Mouse (Mus musculus) MEL-GATA-1-ER (cell line): ENCODE data around the gene Glb1.

Experiments used
- DNase-seq: peaks from one replicate; pipeline ENCODE4 v3.0.0-alpha.2; 2012; ENCODE audit warnings: low read depth; ENCODE audit errors: extremely low read depth

Glb1 gene

DNA sequence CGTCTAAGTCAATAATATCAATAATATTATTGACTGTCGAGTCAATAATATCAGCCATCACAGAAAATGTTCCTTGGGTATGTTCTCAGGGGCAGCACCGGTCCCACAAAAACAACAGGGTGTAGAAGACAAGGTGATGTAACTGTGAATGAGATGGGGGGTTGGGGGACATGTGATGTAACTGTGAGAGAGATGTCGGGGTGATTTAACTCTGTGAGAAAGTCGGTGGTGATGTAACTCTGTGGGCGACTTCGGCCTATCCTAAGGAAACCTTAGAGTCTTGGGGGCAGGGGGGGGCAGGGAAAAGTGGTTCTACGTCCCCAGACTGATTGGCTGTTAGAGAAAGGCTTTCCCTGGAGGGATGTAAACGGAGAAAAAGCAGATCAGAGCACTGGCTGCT, 41.3 kb downstream of the Glb1 start:
- no peak for DNase-seq

DNA sequence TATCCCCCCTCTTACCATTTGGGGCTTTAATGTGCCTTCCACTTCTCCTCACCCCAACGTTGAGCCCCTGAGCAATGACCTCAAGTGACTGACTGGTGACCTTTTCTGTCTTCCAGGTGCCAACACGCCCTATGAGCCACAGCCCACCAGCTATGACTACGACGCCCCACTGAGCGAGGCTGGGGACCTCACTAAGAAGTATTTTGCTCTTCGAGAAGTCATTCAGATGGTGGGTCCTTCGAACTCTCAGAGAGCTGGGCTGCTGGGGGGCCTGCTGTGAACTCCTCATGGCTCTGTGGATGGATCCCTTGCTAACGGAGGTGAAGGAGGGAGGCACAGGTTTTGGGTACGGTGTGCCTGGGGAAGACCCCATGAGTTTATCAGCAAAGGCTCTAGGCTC, 42.0 kb downstream of the Glb1 start:
- DNase-seq, result no peak

DNA sequence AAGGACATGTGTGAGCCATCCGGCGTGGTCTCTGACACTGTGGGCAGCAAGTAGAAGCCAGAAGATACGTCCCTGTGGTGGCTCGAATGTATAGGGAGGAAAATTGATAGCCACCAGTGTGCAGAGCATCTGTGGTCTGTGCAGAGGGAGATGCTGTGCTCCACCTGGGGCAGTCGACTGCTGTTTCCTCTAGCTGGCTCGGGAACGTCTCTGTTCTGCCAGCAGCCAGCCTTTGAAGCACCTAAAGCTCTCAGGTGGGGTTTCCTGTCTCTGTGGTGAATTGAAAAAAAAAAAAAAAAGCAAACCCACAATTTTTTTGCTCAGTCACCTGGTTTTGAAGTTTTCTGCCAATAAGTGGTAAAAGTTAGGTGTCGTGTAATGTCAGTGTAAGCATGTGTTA, 42.5 kb downstream of the Glb1 start:
- DNase-seq, result no peak

DNA sequence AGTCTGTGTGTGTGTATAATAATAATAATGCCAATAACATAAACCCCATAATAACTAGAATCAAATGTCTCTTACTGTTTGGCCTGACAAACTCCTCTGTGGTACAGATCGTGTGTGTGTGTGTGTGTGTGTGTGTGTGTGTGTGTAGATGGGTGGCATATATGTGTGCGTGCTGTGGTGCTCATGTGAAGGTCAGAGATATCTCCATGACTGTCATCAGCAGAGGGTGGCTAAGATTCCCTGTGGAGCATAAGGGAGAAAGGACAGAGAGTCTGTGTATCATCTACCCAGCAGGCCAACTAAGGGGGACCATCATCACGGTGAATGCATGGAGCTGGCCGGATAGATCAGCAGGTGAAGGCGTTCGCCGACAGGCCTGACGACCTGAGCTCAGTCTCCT, 46.0 kb downstream of the Glb1 start:
- no peak for DNase-seq

DNA sequence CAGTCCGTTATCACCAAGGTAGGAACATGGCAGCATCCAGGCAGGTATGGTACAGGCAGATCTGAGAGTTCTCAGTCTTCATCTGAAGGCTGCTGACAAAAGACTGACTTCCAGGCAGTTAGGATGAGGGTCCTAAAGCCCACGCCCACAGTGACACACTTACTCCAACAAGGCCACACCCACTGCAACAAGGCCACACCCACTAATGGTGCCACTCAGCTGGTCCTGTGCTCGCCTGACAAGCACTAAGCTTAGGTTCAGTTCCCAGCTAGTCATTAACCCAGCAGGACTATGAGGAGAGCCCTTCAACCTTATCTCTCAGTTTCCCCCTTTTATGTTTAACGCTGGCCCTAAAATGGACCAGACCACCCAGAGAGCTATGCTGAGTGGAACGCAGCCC, 47.8 kb downstream of the Glb1 start:
- DNase-seq, result no peak

DNA sequence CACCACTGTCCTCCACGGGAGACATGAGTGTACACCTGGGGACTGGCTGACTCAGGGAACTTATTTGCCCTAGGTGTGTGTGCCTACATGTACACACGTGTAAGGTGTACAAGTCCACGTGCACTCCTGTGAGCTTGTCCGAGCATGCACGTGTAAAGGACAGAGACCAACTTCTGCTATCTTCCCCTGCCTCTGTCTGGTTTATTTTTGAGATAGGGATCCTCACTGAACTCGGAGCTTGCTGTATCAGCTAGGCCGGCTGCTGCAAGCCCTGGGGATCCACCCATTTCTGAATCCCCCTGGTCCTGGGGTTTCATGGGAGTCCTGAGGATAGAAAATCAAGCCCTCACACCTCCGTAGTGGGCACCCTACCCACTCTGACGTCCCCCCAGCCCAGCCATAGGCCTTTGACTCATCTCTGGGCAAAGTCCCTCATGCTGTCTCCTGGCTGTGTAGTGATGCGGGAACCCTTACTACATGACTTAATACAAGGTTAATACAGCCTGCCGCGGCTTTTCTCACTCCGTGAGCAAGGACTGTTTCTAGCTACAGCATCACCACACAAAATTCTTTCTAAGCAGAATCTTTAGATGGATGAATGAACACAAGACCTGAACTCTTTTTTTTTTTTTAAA, 48.4 kb downstream of the Glb1 start:
- DNase-seq, result no peak

DNA sequence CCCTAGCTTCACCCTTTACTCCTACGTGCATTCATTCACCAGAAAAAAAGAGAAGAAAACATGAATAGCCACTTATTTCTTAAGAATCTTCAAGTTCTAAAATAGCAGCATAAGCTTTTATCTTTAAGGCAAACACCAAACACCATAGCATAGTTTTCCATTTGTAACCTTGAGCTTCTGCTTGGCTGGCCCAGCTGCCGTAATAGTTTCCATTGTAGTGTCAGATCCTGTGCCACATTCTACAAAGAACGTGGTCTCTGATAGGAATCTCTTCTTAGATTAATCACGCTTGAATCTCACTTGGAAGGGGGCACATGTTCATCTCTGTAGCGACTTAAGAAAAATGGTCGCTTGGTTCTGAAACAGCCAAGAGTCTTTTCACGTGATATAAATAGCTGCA, 50.7 kb downstream of the Glb1 start:
- DNase-seq, result no peak

DNA sequence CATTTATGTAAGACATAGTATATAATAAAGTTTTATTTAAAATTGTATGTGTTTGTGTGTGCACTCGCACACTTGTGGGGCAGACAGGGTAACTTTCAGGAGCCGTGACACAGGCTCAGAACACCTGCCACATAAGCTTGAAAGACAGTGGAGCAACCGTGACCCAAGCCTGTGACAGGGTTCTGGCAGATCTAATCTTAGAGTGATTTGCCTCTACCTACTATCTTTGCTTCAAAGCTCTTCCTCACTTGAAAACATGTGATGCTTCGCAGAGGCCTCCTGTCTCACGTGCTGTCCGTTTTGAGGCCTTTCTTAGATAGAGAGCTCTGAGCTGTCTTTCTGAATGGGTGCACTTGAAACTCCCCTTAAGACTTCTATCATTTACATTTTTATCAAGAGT, 51.5 kb downstream of the Glb1 start:
- no peak for DNase-seq

DNA sequence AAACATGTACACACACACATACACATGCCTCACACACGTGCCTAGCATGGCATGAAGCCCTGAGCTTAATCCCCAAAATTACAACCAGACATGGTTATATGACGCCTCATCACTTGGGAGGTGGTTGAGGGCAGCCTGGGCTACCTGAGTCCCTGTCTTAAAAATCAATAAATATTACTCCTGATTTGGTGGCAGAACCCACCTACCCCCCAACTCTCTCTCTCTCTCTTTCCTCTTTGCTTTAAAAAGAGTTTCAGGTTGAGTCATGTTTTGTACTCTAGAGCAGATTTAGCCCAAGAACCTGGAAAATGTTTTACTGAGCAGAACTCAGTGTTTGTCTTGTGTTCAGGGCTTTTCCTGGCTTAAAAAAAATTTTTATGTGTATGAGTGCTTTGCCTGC, 54.5 kb downstream of the Glb1 start:
- DNase-seq, result no peak

DNA sequence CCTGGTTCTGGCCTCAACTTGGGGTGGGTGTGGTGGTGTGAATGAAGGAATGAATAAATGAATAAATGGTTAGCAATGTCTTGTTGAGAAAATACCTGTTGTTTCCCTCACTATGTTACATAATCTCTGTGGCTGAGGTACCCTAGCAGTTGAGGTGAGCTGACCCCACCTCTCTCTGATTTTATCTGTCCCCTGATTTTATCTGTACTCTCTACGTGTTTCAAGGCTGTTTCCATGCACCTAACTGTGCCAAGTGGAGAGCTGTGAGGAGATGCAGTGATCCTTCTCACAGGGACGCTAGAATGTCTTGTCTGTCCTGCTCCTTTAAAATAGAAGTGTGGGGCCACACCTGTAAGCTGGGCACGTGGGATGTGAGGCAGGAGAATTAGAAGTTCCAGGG, 57.6 kb downstream of the Glb1 start:
- DNase-seq, result no peak

DNA sequence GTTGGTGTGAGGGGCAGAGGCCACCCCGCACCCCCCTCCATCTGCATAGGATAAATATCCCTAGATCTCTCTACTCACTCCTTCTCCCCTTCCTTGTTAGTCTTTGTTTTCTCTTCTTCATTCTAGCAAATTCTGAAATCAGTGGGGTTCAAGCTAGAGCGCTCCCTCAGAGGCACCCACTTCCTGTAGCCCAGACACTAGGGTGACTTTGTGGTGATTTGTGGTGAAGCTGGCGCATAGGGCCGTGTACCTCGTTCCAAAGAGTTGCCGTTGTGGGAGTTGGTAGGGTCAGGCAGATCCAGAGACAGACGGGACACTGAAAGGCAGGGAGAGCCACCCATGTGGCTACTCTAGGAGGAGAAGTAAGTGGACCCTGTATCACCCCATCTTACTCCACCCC, 61.7 kb downstream of the Glb1 start:
- DNase-seq, result no peak

DNA sequence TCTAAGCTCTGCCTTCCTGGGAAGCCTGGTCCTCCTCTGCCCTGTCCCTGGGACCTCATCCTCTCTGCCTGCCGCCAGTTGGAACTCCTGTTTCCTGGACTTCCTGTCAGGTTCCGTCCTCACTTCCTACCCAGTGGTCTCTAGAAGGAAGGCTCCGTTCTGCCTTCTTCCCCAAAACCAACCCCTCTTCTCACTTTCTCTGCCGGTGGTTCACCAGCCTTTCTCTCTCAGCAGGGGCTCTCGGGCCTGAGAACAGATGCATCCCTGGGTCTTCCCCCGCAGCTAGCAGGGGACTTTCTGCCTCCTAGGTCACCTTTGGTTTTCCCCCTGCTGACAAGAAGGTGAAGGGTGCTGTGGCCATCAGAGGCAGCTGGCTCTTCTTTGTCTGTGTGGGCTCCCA, 64.6 kb downstream of the Glb1 start:
- DNase-seq, result no peak

DNA sequence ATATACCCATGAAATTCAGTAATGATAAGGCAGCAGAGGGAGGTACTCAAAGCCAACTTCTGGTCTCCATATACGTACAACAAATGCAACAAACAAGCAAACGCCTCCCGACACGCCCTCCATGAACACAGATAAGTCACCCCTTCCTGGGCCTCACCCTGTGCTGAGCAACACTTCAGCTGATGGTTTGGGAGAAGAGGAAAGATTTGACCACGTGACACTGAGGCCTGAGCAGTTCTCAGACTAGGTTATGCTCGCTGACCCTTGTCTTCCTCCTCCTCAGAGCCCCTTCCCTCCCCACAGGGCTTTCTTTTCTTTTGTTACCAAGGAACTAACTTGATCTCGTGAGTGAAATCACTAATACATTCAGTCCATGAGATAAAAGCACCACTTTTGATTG, 66.0 kb downstream of the Glb1 start:
- DNase-seq, result no peak

DNA sequence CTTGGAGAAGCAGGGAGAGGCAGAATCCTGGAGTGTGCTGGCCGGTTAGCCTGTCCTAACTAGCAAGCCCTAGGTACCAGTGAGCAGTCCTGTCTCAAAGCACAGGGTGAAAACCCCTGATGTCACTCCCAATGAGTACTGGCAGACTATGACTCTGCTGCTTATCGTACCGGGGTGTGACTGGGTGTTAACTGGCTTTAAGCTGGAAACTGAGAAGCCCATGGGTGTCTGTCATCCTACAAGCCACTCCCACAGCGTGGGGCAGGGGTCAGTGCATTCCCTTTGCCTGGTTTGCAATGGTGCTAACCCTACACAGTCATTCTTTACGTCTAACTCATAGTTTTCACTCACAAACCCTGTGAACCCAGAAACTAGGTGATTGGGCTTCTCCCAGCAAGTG, 67.3 kb downstream of the Glb1 start:
- no peak for DNase-seq

DNA sequence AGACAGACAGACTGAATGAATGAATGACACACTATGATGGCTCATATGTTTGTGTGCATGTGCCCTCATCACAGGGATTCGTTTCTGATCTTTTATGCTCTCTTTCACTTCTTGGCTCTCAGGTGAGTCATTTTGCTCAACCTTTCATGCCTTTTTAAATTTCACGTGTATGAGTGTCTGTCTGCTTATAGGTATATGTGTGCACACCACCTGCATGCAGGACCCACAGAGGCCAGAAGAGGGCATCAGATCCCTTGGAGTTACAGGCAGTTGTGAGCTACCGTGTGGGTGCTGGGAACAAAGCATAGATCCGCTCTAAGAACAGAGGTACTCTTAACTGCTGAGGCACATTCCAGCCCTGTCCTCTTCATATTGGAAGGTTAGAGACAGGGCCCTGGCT, 67.8 kb downstream of the Glb1 start:
- DNase-seq, result no peak

DNA sequence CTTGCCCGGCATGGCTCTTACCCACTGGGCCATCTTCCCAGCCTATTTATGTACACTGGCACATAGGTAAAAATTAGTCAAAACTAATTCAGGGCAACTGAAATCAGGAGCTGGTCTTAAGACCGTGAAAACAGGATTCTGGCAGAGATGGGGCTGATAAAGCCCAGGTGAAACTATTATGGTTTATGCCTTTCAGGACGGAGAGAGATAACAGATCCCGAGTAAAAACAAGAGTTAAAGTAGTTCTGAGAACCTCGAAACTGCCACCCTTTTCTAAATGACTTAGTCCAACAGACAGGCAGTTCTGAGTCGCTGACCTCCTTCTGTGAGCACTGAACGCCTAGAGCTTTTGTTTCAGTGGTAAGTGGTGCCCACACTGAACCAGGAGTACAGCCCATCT, 71.0 kb downstream of the Glb1 start:
- no peak for DNase-seq

DNA sequence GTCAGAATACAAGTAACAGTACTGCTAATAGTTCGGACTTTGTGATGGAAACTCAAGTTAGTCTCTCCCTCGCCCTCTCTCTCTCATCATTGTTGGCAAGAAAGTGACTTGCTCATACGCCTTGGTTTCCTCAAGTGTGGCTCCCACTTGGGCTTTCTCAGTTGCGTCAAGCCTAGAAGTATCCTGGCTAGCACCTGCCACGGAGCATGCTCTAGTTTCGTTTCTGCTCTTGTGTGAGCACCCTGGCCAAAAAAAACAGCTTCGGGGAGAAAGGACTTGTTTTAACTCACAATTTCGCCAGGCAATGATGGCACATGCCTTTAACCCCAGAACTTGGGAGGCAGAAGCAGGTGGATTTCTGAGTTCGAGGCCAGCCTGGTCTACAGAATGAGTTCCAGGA, 76.1 kb downstream of the Glb1 start:
- DNase-seq, result no peak

DNA sequence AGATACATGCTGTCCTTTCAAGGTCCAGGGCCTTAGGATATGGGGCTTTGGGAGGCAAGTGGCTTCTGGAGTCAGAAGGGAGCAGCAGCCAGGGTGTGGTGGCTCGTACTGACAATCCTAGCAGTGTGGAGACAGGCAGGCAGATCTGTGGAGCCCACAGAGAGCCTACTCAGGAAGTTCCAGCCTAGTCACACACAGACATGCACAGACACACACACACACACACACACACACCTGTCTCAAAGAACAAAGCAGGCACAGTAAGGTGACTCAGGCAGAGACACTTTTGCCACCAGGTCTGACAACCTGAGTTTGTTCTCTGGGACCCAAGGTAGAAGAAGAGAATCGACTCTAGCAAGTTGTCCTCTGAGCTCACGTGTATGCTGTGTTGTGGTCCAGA, 80.1 kb downstream of the Glb1 start:
- no peak for DNase-seq

DNA sequence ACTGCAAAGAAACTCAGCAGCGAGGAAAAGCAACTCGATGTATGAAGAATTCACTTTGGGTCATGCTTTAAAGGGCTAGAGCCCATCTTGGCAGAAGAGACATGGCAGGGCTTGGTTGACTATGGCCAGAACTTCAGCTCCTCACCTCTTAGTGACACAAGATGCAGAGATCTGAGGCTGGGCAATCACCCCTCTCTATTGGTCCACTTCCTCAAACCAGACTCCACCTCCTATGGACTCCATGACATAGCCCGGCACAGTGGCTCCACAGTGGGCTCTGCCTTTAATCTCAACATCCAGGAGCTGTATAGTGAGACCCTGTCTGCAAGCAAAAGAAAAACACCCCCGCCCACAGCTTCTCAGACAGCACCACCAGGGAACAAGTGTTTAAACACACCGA, 83.9 kb downstream of the Glb1 start:
- DNase-seq, result no peak

DNA sequence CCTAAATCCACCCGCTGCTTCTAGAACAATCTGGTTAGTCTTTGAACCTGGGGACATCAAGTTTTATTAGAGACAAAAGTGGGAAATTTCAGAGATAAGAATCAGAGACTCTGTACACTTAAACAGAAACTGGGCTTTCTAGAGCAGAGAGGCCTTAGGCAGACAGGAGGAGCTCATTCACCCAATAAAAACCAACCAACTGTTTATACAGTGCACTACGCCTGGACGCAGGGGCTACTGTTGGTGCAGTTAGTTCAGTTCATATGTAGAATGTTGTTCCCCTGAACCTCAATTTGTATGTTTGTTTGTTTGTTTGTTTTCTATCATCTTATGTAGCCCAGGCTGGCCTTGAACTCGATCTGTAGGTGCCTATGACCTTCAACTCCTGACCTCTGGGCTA, 85.9 kb downstream of the Glb1 start:
- no peak for DNase-seq

DNA sequence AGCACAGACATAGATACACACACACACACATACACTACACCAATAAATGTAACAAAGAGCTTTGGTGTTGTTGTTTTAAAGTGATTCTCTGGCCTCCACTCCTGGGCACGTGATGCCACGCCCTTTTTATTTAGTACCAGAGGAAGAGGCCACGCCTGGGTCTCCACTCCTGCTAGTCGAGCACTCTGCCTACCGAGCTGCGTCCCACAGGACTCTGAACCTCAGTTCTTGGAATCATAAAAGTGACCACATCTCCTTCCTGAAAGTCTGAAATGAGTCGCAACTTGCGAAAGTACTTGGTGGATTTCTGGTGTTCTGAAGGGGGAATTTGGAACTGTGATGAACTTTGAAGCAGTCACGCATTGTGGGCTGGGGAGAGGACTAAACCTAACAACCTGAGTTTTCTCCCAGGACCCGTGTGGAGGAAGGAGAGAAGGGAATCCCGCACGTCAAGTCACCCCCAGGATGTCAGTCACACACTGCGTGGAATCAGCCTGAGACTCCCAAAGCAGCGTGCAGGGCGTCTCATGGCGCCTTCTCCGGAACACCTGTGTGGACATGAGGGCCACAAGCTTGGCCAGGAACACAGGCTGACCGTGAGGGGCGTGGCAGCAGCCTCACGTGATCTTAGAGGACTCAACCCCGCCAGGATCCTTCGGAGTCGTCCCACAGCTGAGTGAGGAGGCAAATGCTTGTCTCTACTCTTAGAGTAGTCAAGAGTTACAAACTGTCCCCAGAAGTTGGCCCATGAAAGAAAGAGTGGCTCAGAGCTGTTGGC, 86.8 kb downstream of the Glb1 start:
- no peak for DNase-seq

DNA sequence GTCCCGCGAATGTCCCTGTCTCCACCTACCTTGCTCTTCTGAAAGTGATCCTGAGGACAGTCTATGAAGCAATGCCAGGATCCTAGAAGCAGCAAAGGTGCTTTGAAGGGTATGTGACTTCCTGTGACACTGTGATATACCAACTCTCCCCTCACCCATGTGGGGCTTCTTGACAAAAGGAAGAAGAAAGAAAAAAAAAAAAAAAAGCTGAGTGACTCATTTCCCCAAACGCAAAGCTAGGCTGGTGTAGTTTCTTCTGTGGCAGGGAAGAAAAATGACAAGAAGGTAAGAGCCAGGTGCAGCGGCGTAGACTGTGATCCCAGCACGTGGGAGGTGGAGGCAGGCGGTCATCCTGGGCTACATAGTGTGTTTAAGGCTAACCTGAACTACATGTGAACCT, 95.6 kb downstream of the Glb1 start:
- no peak for DNase-seq

DNA sequence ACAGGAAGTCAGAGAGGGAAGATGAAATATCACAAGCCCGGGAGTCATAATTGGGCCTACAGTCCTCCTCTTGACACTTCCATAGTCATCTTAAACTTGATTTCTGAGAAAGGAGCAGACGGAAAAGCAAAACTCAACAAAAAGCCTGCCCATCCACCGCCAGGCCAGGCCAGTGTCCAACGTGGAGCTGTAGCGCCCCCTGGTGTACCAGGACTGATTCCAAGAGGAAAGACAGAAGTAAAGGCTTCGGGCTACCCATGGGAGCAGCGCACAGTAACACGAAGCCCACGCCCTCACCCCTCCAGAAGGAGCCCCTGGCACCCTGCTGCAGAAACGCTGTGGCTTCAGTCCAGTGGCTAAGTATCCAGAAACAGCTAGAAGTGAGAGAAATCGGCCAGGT, 97.3 kb downstream of the Glb1 start:
- DNase-seq, result peak; percentile 46
